Mouse (Mus musculus) megakaryocyte, embryonic 14.5 days (primary cell): ENCODE results near the gene Vps54.

Experiments
- FLI1 ChIP-seq: IDR thresholded peaks from 2 replicates; pipeline ENCODE4 v1.6.1; 2012; ENCODE audit warnings: low read length, inconsistent platforms, mixed read lengths
- GATA1 ChIP-seq: IDR thresholded peaks from 3 replicates; pipeline ENCODE4 v1.6.1; 2012; ENCODE audit warnings: mixed read lengths, low read length, inconsistent platforms, borderline replicate concordance

- TF ChIP-seq GATA1 = no peak
- TF ChIP-seq FLI1 = no peak
Observed at GRCm38 (mm10) chr11:21221396-21221795, 17.7 kb upstream of the Vps54 start.
